Mouse (Mus musculus) stomach, embryonic 15.5 days (tissue): ENCODE data around the gene Znhit3. TPM values are rescaled to one million over a fixed set of nuclear protein-coding genes. Genes with fewer than 3 reads are reported as not detected.

ENCODE experiments used
- ATAC-seq: fragments of 200-750 bp; cut with Nextera tagmentation; 2 replicates; pipeline ENCODE4 v1.8.0; 2017; ENCODE audit warnings: low read depth, moderate number of reproducible peaks, moderate TSS enrichment; ENCODE audit not compliant: insufficient read depth, low FRiP score
- H3K27ac ChIP-seq: fragments of 300-500 bp; sonication (generic); 2 replicates; pipeline ENCODE4 v1.5.1; 2015; ENCODE audit warnings: mild to moderate bottlenecking, inconsistent platforms
- H3K27me3 ChIP-seq: fragments of 300-500 bp; sonication (generic); replicated peaks from 2 replicates; pipeline ENCODE4 v1.6.1; 2015; ENCODE audit warnings: inconsistent platforms
- H3K36me3 ChIP-seq: fragments of 300-500 bp; sonication (generic); 2 replicates; pipeline ENCODE4 v1.6.1; 2015; ENCODE audit warnings: inconsistent platforms
- H3K4me1 ChIP-seq: fragments of 300-500 bp; sonication (generic); 2 replicates; pipeline ENCODE4 v1.6.1; 2015; ENCODE audit warnings: inconsistent platforms
- H3K4me2 ChIP-seq: fragments of 300-500 bp; sonication (generic); 2 replicates; pipeline ENCODE4 v1.6.1; 2015; ENCODE audit warnings: mild to moderate bottlenecking, inconsistent platforms
- H3K4me3 ChIP-seq: fragments of 300-500 bp; sonication (generic); replicated peaks from 2 replicates; pipeline ENCODE4 v1.5.1; 2015; ENCODE audit warnings: inconsistent platforms
- H3K9ac ChIP-seq: fragments of 300-500 bp; sonication (generic); 2 replicates; pipeline ENCODE4 v1.6.1; 2015; ENCODE audit warnings: inconsistent platforms
- H3K9me3 ChIP-seq: fragments of 300-500 bp; sonication (generic); 2 replicates; pipeline ENCODE4 v1.6.1; 2016; ENCODE audit warnings: inconsistent platforms
- WGBS: fragments of 180-500 bp; shearing (Covaris S2); methylation state at CpG from one replicate; pipeline ENCODE4 v1.1.7; 2015; 5-methylcytosine and 5-hydroxymethylcytosine counted together
- microRNA-seq: library from miRNA; unstranded; fragments of <30 nt; microRNA quantifications from one replicate; pipeline ENCODE4, GENCODE M21; 2016
- polyA plus RNA-seq: library from polyadenylated mRNA; unstranded; fragments of >200 nt; fragmentation: Nextera tagmentation; extraction: Ambion mirVana; gene quantifications from 2 replicates; pipeline ENCODE4 v1.2.1, GENCODE M21; 2015

The Znhit3 gene
- polyA plus RNA-seq, 1 experiment from 2014 or later: 52.9 TPM

DNA sequence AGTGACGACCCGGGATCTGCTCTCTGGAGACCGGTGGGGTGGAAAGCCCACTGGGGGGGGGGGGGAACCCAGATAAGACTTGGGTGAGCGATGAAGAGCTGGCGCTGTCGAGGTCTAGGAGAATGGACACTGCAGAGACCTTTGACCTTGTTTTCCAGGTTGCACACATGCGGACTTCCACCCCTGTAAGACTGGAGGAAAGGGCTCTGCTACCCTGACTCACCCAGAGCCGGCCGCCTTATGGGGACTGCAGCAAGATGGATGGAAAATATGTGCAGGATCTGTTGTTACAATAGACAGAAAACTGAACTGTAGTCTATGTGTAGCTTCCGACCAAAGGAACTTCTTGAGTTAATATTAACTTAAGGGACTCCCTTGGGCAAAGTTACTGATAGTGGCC, 45.1 kb downstream of the Znhit3 start:
- 0% methylated on average over 10 of the region's 10 CpGs for WGBS
- peak overlapping the region; percentile 94 for H3K4me3 ChIP-seq
- peak overlapping the region; percentile 90 for H3K9ac ChIP-seq
- H3K4me1 ChIP-seq: peaks cover 3% of the 10 kb centered on the region; the same call in 1 of the 2 replicates
- ATAC-seq: peak; percentile 54
- peak overlapping the region; percentile 99 for H3K27ac ChIP-seq
- no peaks in the 10 kb centered on the region for H3K36me3 ChIP-seq
- no peaks in the 10 kb centered on the region for H3K9me3 ChIP-seq
- no peaks in the 10 kb centered on the region for H3K27me3 ChIP-seq
- H3K4me2 ChIP-seq: peak overlapping the region; percentile 65

- peak within 1 kb of the TSS; percentile 94 for H3K9ac ChIP-seq
- H3K27me3 ChIP-seq: no peaks in the 10 kb centered on the region
- H3K4me3 ChIP-seq: peak within 1 kb of the TSS; percentile 94
- no peaks in the 10 kb centered on the region for H3K9me3 ChIP-seq
- peak; percentile 84 for ATAC-seq
- H3K4me2 ChIP-seq: peak within 1 kb of the TSS; percentile 73
- H3K36me3 ChIP-seq: no peaks in the 10 kb centered on the region
- H3K27ac ChIP-seq: peak within 1 kb of the TSS; percentile 99
- peaks cover 3% of the 10 kb centered on the region; the same call in 1 of the 2 replicates for H3K4me1 ChIP-seq
- WGBS: under 1% methylated on average over 50 of the region's 62 CpGs
Measured at GRCm38 (mm10) chr11:84870337-84871043, 45.7 kb downstream of the Znhit3 start, which contains the start of gene Ggnbp2. Gene Ggnbp2, minus strand, starts transcription at chr11:84870817.

GRCm38 (mm10) chr11:84869537-84870232, 46.5 kb downstream of the Znhit3 start:
- no peaks in the 10 kb centered on the region for H3K9me3 ChIP-seq
- H3K27me3 ChIP-seq: no peaks in the 10 kb centered on the region
- H3K4me3 ChIP-seq: peak overlapping the region; percentile 94
- H3K27ac ChIP-seq: peak overlapping the region; percentile 98
- H3K36me3 ChIP-seq: no peaks in the 10 kb centered on the region
- 1% methylated on average over 57 of the region's 61 CpGs for WGBS
- ATAC-seq: peak; percentile 80
- H3K9ac ChIP-seq: peak overlapping the region; percentile 94
- peak overlapping the region; percentile 73 for H3K4me2 ChIP-seq
- peaks cover 3% of the 10 kb centered on the region; the same call in 1 of the 2 replicates for H3K4me1 ChIP-seq

DNA sequence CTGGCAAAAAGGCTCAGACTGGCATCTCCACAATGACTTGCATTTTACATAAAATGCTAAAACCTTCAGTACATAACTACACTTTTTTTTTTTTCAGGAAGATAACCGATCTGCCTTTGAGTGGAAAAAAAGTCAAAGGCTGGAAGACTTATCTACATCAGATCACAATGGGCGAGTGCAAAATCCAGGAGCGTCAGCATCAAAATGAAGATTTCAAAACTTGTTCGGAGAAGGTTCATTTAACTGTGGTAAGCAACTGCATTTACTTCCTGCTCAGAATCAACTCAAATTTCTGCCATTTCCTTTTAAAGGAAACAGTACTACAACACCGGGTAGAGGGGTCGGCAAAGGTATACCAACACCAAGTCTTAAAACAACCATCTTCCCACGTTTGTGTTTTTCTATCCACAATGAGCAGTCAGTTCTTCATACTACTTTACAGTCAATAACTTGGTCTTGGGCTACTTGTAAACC, 47.3 kb downstream of the Znhit3 start:
- Histone ChIP-seq H3K4me1 (peaks cover 3% of the 10 kb centered on the region; the same call in 1 of the 2 replicates), H3K36me3 (no peaks in the 10 kb centered on the region), H3K9me3 (no peaks in the 10 kb centered on the region), H3K9ac (peak overlapping the region; percentile 94; the same call in 1 of the 2 replicates), H3K27ac (peak overlapping the region; percentile 98), H3K4me2 (peak overlapping the region; percentile 73), H3K27me3 (no peaks in the 10 kb centered on the region), H3K4me3 (peak overlapping the region; percentile 94)
- WGBS: 9% methylated on average over 7 of the region's 7 CpGs
- ATAC-seq: no peak

DNA sequence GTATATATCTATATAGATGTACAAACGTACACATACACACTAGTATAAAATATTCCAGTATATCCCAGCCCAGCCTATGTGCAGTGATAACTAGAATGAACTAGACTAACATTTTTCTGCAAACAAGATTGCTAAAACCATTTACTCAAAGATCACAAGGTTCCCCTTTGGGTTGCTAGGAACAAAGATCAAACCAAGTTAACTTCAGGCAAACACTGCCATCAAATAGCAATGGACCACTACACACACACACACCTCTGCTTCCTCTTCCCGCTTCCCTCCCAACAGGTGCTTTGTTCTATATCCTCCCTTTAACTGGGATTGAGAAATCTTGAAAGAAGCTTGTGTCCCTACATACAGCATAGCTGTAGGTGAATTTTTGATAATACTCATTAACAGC, 48.6 kb downstream of the Znhit3 start:
- no peak for ATAC-seq
- Histone ChIP-seq H3K9me3 (no peaks in the 10 kb centered on the region), H3K36me3 (no peaks in the 10 kb centered on the region), H3K27ac (no peak overlapping the region), H3K4me1 (peaks cover 3% of the 10 kb centered on the region; the same call in 1 of the 2 replicates), H3K4me2 (peak overlapping the region; percentile 30; the same call in 1 of the 2 replicates), H3K4me3 (no peak overlapping the region), H3K9ac (no peak overlapping the region), H3K27me3 (no peaks in the 10 kb centered on the region)
- 76% methylated on average over 2 of the region's 2 CpGs for WGBS

- H3K4me1 ChIP-seq: peaks cover 3% of the 10 kb centered on the region; the same call in 1 of the 2 replicates
- no peak overlapping the region for H3K4me3 ChIP-seq
- no peak overlapping the region for H3K9ac ChIP-seq
- 42% methylated on average over 2 of the region's 2 CpGs for WGBS
- H3K27ac ChIP-seq: no peak overlapping the region
- no peak for ATAC-seq
- no peaks in the 10 kb centered on the region for H3K27me3 ChIP-seq
- no peaks in the 10 kb centered on the region for H3K9me3 ChIP-seq
- H3K4me2 ChIP-seq: no peak overlapping the region
- H3K36me3 ChIP-seq: peaks cover 4% of the 10 kb centered on the region; the same call in 1 of the 2 replicates
Measured at GRCm38 (mm10) chr11:84865268-84865667, 50.9 kb downstream of the Znhit3 start.

Small RNAs within 50 kb of the gene (microRNA-seq; reads per million reads assigned to microRNA genes)
- not detected for gene Gm23564

Other genes with a start within 250 kb of the Znhit3 start
- gene Mrm1, start 96.9 kb downstream of the Znhit3 start, polyA plus RNA-seq: 14.5 and 15.5 TPM in 2 replicates
- 32.0 and 38.2 TPM in 2 replicates for gene Dhrs11, start 87.4 kb downstream of the Znhit3 start, polyA plus RNA-seq
- 69.8 and 76.7 TPM in 2 replicates for gene Ggnbp2, start 45.5 kb downstream of the Znhit3 start, polyA plus RNA-seq
- gene Myo19, start 36.2 kb downstream of the Znhit3 start, polyA plus RNA-seq: 6.8 and 7.8 TPM in 2 replicates
- gene Pigw, start 36.1 kb downstream of the Znhit3 start, polyA plus RNA-seq: 2.9 and 3.5 TPM in 2 replicates
- gene Car4, start 41.4 kb upstream of the Znhit3 start, polyA plus RNA-seq: 0.49 and 0.51 TPM in 2 replicates
- 3.9 and 4.8 TPM in 2 replicates for gene Usp32, start 223.8 kb upstream of the Znhit3 start, polyA plus RNA-seq